Mouse (Mus musculus): ENCODE data around the gene Kng2. TPM values are rescaled to one million over a fixed set of nuclear protein-coding genes. Genes with fewer than 3 reads are reported as not detected.

The Kng2 gene
- 1.5 TPM for polyA plus RNA-seq (2014; fragmentation: Illumina TruSeq; extraction: RNeasy Lipid Tissue Mini Kit (QIAGEN cat#74804))

DNA sequence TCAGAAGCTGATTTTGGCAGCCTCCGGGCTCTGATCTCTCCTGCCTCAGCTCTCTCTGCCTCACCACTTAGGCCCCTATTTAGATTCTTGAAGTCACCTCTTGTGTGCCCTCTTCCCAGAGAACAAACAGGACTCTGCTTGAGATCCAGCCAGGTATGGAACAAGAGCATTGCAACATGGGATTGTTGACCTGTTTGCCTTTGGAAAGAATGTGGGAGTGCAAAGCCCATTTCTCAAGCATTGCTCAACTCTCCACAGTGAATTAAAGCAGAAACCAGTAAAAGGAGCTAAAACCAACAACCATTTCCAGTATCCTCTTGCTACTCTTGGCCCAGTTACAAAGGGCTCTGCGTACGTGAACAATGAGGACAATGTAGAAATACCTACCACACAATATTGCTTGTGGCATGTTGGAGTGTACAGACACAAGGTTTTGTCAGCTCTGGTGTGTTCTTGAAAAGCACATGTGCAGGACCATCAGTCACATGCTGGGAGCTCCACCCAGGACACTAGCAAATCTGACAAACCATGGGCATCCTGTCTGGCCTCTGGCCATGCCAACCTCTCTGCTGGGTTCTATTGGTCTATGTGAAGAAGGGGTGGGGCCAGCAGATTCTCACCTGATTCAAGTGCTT is at the start of gene Kng2:
TSS of gene Kng2 (minus strand) at position 517 of the 635 bp plus-strand sequence.

DNA sequence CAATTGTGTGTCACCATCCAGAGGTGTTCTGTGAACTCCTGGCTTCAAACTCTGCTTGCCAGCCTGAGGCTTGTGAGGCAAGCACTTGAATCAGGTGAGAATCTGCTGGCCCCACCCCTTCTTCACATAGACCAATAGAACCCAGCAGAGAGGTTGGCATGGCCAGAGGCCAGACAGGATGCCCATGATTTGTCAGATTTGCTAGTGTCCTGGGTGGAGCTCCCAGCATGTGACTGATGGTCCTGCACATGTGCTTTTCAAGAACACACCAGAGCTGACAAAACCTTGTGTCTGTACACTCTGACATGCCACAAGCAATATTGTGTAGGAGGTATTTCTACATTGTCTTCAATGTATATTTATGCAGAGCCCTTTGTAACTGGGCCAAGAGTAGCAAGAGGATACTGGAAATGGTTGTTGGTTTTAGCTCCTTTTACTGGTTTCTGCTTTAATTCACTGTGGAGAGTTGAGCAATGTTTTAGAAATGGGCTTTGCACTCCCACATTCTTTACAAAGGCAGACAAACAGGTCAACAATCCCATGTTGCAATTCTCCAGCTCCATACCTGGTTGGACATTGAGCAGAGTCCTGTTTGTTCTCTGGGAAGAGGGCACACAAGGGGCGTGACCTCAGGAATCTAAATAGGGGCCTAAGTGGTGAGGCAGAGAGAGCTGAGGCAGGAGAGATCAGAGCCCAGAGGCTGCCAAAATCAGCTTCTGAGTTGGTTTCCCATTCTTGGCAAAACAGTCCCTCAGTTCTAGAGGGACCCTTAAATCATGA is 28.6 kb upstream of the Kng2 start, which contains the start of gene Kng1:
TSS of gene Kng1 (plus strand) at position 198 of the 780 bp plus-strand sequence.

GRCm38 (mm10) chr16:22950840-22951395 is 78.4 kb downstream of the Kng2 start, which contains the start of gene Hrg:
Hrg (plus strand) TSS chr16:22951072.

Other genes starting within 250 kb of the Kng2 start
- gene Crygs, start 217.9 kb downstream of the Kng2 start, polyA plus RNA-seq (2014; fragmentation: Illumina TruSeq; extraction: RNeasy Lipid Tissue Mini Kit (QIAGEN cat#74804)), result not detected
- 15.4 TPM for gene Tbccd1, start 171.8 kb downstream of the Kng2 start, polyA plus RNA-seq (2014; fragmentation: Illumina TruSeq; extraction: RNeasy Lipid Tissue Mini Kit (QIAGEN cat#74804))
- gene Dnajb11, start 171.6 kb downstream of the Kng2 start, polyA plus RNA-seq (2014; fragmentation: Illumina TruSeq; extraction: RNeasy Lipid Tissue Mini Kit (QIAGEN cat#74804)), result 62.3 TPM
- 1.5 TPM for gene Ahsg, start 138.2 kb downstream of the Kng2 start, polyA plus RNA-seq (2014; fragmentation: Illumina TruSeq; extraction: RNeasy Lipid Tissue Mini Kit (QIAGEN cat#74804))
- 8.5 TPM for gene Fetub, start 111.1 kb downstream of the Kng2 start, polyA plus RNA-seq (2014; fragmentation: Illumina TruSeq; extraction: RNeasy Lipid Tissue Mini Kit (QIAGEN cat#74804))
- not detected for gene Hrg, start 78.4 kb downstream of the Kng2 start, polyA plus RNA-seq (2014; fragmentation: Illumina TruSeq; extraction: RNeasy Lipid Tissue Mini Kit (QIAGEN cat#74804))
- gene Kng1, start 28.4 kb upstream of the Kng2 start, polyA plus RNA-seq (2014; fragmentation: Illumina TruSeq; extraction: RNeasy Lipid Tissue Mini Kit (QIAGEN cat#74804)), result not detected
- gene Eif4a2, start 78.0 kb upstream of the Kng2 start, polyA plus RNA-seq (2014; fragmentation: Illumina TruSeq; extraction: RNeasy Lipid Tissue Mini Kit (QIAGEN cat#74804)), result 1,842 TPM
- 48.9 TPM for gene Rfc4, start 98.3 kb upstream of the Kng2 start, polyA plus RNA-seq (2014; fragmentation: Illumina TruSeq; extraction: RNeasy Lipid Tissue Mini Kit (QIAGEN cat#74804))
- gene Adipoq, start 117.1 kb upstream of the Kng2 start, polyA plus RNA-seq (2014; fragmentation: Illumina TruSeq; extraction: RNeasy Lipid Tissue Mini Kit (QIAGEN cat#74804)), result 50.8 TPM
- 68.7 TPM for gene St6gal1, start 195.3 kb upstream of the Kng2 start, polyA plus RNA-seq (2014; fragmentation: Illumina TruSeq; extraction: RNeasy Lipid Tissue Mini Kit (QIAGEN cat#74804))

Measured in ovary, adult 10 weeks (tissue).